Mouse (Mus musculus) kidney, postnatal 25 days (tissue): ENCODE measurements at regions not wholly inside any gene's neighbourhood (a gene's known extent, or its start where the extent isn't known, plus 50 kb on each side); places are given as distances from the start of the nearest gene placed in this dataset.

Experiments used
- DNase-seq, 2 experiments: peaks; one replicate each; pipeline ENCODE4 v3.0.0; 2021; ENCODE audit warnings: mixed read lengths in 2 of 2

- DNase-seq: no peak
These were observed 50.2 kb upstream of the Adtrp start for GRCm38 (mm10) chr13:41897481-41898317.
